Comparison of ENCODE assay signal across 16 mouse cellular contexts in genomic region chr5:30954065-30954464, GRCm38 (mm10). TPM values are rescaled to one million over a fixed set of nuclear protein-coding genes. Genes with fewer than 3 reads are reported as not detected.
"Had no signal": no experiment of that assay in that cellular context is flagged by ENCODE, and none has a peak within 500 bp of the region (broad histone marks: within the 10 kb centered on the region; RNA-seq: fewer than 3 reads in every experiment).

No protein-coding gene starts in this region.

- H3K4me2 ChIP-seq: limb, embryonic 15.5 days; liver, embryonic 12.5 days; lung, embryonic 14.5 days; neural tube, embryonic 13.5 days had no signal

- ATAC-seq: liver, embryonic 12.5 days had no signal

- DNase-seq: kidney, postnatal 10 days; lung, embryonic 14.5 days; lung, postnatal 10 days; lung, postnatal 4 days; midbrain, embryonic 14.5 days; retina, postnatal 1 day; right cerebral cortex, postnatal 4 days; spleen, adult 18-20 months; thymus, adult 18-20 months; thymus, postnatal 14 days had no signal

- H3K27me3 ChIP-seq: limb, embryonic 15.5 days; liver, embryonic 12.5 days; neural tube, embryonic 13.5 days had no signal

- H3K9me3 ChIP-seq: limb, embryonic 15.5 days; liver, embryonic 12.5 days; midbrain, embryonic 10.5 days; neural tube, embryonic 13.5 days had no signal

- H3K9ac ChIP-seq: limb, embryonic 15.5 days; liver, embryonic 12.5 days; lung, embryonic 14.5 days; neural tube, embryonic 13.5 days had no signal

- H3K4me3 ChIP-seq: limb, embryonic 15.5 days; liver, embryonic 12.5 days; midbrain, embryonic 10.5 days; neural tube, embryonic 13.5 days had no signal

- H3K27ac ChIP-seq: limb, embryonic 15.5 days; liver, embryonic 12.5 days; midbrain, embryonic 10.5 days; neural tube, embryonic 13.5 days had no signal

RNA-seq across cellular contexts. Expression of gene Cgref1, which starts 8.7 kb away (rescaled TPM):
- total RNA-seq: megakaryocyte, adult 5-6 weeks had no signal

RNA-seq across cellular contexts. Expression of gene Tcf23, which starts 14.4 kb away (rescaled TPM):
- total RNA-seq: megakaryocyte, adult 5-6 weeks had no signal
- polyA plus RNA-seq: limb, embryonic 11.5 days; neural tube, embryonic 13.5 days had no signal
